Mouse (Mus musculus) heart, adult 2 months (tissue): ENCODE data around the gene Myrfl.

Experiments
- CTCF ChIP-seq: fragments of 200-600 bp; IDR thresholded peaks from 2 replicates; pipeline ENCODE4 v1.8.1; 2022; ENCODE audit warnings: antibody characterized with exemption, mild to moderate bottlenecking, moderate library complexity
- POLR2A ChIP-seq: fragments of 200-500 bp; IDR thresholded peaks from 2 replicates; pipeline ENCODE4 v1.6.1; 2011; ENCODE audit warnings: mild to moderate bottlenecking, low read depth, low read length, control low read depth; ENCODE audit not compliant: insufficient read depth

GRCm38 (mm10) chr10:116735607-116736006 lies 161.1 kb downstream of the Myrfl start:
- TF ChIP-seq CTCF (no peak), POLR2A (no peak)
